Mouse (Mus musculus) skeletal muscle tissue, adult 2 months (tissue): ENCODE results near the gene Spout1.

Experiments used
- DNase-seq: peaks from one replicate; pipeline ENCODE4 v3.0.0-alpha.2; 2012; ENCODE audit warnings: low read depth, low spot score

Gene Spout1

DNA sequence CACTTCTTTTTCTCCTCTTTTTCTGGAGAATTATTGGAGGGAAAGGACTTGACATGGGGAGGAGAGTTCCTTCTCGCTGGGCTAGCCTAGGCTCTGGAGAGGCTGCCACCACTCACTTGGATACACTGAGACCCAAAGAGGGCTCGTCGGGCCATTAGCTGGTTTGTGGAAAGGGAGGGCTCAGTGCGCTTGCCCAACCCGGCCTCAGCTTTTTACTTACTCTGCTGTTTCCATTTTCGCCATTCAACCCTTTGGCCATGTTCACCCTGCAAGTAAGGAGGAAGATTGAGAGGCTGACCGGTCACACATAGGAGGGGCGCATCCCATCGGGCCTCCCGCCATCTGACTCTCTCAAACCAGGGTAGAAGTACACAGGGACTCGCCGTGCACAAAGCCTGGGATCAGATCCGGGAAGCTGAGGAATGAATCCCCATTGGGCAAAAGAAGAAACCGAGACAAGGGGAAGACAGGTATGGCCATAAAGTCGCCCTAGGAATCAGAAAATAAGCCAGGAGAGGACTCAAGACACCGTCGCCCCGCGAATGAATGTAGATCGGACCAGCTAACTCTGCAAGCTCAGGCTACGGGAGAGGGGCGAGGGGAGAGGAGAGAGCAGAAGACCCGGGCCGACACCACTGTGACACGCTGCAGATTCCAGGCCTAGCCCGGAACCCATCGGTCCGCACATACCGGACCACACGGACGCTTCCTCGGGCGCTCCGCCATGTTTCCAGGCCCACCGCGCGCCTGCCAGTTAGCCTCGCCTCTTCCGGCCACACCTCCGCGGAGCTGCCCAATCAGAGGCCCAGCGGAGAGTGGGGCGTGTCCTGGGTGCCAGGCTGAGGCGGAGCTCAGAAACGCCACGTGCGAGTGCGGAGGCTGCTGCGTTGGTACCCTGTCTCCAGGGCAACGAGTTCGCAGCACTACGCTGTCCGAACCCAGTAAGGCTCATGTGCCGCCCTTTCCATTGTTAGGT is at the start of gene Spout1:
Gene Spout1, minus strand, starts transcription at position 760 of the 976 bp plus-strand sequence.
- DNase-seq, result peak; percentile 91

- no peak for DNase-seq
Observed at GRCm38 (mm10) chr2:30216293-30216692, 38.0 kb upstream of the Spout1 start.

DNA sequence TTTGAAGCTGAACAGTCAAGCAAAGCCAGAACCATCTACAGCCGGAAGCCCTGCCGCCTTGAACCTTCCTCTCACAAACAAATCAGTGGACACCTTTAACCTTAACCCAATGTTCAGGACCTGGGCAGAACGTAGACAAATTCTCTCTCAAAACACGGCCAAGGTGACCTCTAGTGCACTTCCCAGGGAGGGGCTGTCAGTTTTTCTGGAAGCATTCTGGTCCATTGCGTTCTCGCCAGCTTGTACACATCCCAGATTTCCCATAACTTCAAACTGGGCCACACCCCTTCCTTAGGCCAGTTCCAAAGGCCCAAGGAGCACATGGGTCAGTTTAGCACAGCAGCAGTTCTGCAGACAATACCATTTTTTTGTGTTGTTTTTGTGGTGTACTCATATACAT is 37.2 kb upstream of the Spout1 start:
- DNase-seq, result no peak

DNA sequence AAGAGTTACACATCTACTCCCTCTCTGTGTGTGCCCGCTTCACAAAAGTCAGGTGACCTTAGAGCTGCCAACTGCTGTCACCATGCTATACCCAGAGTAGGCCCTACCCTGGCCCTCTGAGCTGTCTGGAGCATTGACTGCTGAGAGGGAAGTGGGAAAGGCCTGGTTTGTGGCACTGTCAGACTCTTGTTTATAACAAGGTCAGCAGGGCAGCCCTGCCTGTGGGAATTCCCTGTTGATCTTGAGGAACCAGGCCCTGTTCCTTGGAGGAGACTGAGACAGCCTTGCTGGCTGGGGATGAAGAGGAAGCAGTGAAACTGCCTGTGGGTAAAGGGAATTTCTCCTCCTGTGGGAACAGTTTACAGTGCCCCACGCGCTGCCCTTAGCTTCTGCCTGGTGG is 36.5 kb upstream of the Spout1 start:
- DNase-seq, result no peak

GRCm38 (mm10) chr2:30212951-30213350 is 34.7 kb upstream of the Spout1 start:
- no peak for DNase-seq

- no peak for DNase-seq
Observed at GRCm38 (mm10) chr2:30212169-30212545, 33.9 kb upstream of the Spout1 start.

GRCm38 (mm10) chr2:30211408-30212168 is 33.3 kb upstream of the Spout1 start:
- no peak for DNase-seq

DNA sequence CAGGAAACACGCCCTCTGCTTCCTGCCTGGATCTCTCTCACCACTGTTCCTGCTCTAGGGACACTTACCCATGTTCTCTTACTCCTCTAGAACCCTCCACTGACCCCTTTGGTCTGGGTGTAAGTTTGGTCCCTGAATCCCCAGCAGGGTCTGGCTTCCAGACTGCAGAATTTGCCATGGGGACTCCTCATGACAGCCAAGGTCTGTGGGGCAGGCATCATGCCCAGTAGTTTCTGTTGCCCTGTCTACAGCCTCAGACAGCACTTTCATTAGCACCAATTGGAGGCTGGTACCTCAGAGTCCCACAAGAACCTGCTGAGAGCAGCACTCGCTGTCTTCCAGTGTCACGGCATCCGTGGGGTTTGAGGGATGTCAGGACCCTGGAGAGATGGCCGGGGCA is 29.6 kb upstream of the Spout1 start:
- no peak for DNase-seq

GRCm38 (mm10) chr2:30207401-30207800 is 29.1 kb upstream of the Spout1 start:
- no peak for DNase-seq

DNA sequence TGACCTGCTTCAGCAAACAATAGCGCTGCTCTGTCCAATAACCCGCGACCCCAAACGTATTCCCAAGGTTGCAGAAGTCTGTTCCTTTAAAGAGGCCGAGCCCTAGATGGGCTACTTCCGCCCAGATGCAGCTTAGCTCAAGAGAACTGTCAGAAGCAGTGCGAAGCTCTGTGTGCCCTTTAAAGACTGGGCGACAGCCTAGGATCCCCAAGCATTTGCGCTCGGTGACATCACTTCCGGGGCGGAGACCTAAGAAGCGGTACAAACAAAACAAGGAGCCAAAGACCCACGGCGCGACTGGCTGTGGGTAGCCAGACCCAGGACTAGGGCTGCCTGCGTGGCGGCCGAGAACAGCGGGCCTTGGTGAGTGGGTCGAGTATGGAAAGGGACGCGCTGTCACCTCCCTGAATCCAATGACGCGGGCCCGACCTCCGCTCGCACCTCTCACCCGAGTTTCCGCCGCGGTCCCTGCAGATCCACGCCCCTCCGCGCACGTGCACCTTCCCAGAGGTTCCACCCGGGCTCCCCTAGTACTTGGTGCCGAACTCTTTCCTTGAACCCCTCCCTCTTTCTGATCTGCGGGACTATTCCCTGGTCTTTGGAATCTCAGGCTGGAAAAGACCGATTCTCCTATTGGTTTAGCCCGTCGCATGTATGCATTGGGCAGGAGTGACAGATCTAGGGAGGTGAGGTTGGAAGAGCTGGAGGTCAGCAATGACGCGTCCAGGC is 27.5 kb upstream of the Spout1 start, which contains the start of gene Kyat1:
Gene Kyat1, minus strand, starts transcription at position 219 of the 729 bp plus-strand sequence.
- peak; percentile 95 for DNase-seq

DNA sequence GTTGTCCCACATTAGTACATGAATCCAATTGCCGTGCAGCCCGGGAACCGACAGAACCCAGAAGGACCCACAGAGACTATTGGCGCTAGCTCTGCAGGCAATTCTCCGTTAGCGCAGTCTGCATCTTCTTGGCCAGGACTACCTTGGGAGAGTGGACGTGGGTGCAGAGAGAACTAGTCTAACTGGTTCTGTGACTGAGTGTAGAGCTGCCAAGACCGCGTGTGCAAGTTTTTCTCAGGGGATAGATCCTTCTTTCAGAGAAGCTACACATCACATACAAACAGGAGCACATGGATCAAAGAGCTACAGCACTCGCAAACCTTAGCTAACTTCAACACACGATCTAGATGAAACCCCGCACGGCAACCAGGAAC is 27.0 kb upstream of the Spout1 start:
- DNase-seq, result peak; percentile 13

- no peak for DNase-seq
Observed at GRCm38 (mm10) chr2:30203439-30203838, 25.2 kb upstream of the Spout1 start.

- no peak for DNase-seq
Observed at GRCm38 (mm10) chr2:30200388-30200925, 22.2 kb upstream of the Spout1 start.

DNA sequence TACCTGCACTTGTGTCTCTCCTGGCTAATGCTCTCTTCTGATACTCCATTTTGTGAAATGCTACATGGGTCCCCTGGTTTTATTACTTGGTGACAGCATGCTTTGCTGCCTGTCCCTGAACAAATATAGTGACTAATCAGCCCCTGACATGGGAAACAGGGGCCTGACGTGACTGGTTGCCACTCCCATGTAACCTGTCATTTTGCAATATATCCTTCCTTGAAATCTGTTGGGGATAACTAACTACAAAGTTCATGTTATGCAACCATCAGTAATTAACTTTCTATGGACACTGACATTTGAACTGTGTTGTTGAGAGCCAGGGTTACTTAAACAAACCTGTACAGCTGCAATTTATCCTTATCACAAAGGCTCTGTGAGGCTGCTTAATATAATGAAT is 21.7 kb upstream of the Spout1 start:
- DNase-seq, result no peak

- no peak for DNase-seq
Observed at GRCm38 (mm10) chr2:30198021-30198420, 19.8 kb upstream of the Spout1 start.

DNA sequence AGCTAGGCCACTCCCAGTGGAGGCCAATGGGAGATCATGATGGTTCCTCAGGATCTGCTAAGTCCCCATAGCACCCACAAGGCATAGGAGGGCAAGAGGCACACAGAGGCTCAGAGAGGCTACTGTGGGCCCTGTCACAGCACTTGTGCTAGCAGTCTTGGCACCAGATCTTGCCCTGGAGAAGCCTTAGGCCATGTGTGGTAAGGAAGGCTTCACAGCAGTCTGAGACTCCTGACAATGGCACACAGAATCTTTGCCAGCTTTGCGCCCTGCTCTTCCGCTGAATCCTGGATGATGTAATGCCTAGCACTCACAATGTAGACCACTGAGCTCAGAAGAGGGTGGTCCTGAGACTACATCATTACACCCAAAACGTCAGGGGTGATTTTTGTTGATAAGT is 16.4 kb upstream of the Spout1 start:
- DNase-seq, result no peak

DNA sequence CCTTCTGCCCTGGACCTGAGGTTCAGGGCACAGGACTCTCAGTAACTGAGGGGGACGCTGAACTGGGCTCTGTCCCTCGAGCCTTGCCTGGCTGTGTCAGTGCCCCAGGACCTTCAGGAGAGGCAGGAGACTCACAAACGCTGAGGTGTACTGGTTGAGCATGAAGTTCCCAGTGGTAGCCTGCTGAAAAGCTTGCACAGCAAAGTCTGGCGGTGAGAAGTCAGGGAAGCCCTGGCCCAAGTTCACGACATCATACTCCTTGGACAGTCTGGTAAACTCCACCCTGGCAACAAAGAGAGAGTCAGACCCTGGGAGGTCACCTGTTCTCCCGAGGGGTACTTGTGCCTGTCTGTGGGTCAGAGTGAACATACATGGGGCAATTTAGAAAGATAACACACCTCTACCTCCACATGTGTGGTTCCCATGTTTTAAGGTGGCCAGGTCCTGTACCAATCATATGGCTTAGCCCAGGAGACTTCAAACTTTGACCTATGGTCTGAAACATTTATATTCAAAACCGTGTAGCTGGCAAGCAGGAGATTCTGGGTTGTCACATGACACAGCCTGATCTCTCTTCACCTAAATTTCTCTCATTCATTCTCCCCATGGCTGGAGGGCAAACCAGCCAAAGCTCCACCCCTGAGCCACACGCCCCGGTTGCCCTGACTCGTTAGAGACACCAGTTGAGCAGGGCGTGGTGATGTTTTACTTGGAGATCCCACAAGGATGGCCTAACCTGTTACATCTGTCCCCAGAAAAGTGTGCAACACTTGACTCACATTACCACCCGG is 13.7 kb upstream of the Spout1 start:
- DNase-seq, result no peak

GRCm38 (mm10) chr2:30185681-30186080 is 7.4 kb upstream of the Spout1 start:
- no peak for DNase-seq

GRCm38 (mm10) chr2:30185276-30185675 is 7.0 kb upstream of the Spout1 start:
- DNase-seq, result no peak

DNA sequence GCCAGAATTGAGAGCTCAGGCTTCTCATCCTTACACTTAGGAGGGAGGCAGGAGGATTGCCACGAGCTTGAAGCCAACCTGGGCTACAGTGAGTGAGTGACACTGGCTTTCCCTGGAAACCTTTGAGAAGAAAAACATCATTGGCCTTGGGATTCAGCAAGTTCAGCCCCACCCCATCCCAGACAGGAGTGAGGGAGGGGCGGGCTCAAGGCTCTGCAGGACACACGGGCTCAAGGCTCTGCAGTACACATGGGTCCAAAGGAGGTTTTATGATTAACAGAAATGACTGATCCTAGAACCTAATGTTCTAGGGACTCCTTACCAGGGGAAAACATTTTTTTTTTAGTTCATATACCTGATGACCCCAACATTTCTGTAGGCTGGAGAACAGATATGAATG is 5.5 kb upstream of the Spout1 start:
- no peak for DNase-seq

DNA sequence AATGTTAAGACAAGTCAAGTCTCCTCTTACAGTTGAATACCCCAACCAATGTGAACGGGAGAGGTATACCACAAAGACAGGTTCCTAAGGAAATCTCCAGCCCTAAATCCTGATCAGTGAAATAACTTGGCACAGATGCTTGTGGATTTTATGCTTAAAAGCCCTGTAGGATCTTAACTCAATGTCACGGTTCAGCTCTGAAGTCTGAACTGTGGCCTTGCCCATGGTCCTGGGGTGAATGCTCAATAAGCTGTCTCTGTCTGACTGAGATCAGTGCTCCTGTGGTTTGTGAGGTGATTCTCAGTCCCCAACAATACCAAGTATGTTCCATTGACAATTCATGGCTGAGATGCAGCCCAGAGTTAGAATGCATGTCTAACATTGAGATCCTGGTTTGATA is 4.2 kb upstream of the Spout1 start:
- DNase-seq, result no peak
